Mouse (Mus musculus): ENCODE data around the gene Kcnmb3.
"Not testable (repeated sequence)": the region's sequence is repeated elsewhere in the genome, so short reads cannot be mapped to it uniquely, and the experiment has no call there.

Kcnmb3 gene

DNA sequence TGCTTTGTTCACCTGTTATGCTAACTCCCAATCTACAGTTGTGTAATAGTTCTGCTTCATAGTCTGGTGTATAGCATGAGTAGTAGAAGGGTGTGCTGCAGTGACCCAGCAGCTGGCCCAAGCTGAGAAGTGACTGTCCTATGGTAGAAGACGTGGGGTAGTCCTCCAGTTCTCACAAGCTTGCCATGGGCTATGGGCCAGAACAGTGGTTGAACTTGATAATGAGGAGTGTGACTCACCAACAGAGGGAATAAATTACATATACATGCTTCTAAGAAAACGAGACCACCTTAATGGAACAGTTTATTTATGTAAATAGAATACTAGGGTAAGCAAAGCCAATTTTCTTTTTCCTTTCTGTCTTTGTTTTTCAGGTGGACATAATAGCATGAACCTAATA, 61.6 kb downstream of the Kcnmb3 start:
- DNase-seq (ENCODE audit: low spot score): no peak

DNA sequence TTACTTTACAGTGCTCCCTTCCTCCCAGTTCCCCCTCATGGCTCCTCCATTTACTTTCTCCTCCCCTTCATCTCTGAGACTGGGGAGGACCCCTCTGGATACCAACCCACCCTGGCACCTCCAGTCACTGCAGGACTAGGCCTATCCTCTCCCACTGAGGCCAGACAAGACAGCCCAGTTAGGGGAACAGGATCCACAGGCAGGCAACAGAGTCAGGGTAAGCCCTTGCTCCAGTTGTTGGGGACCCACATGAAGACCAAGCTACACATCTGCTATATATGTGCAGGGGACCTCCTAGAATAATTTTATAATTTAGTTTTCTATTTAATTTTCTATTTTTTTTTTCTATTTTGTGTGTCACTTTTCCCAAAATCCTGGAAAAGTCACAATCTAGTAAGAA, 62.7 kb downstream of the Kcnmb3 start:
- not testable (repeated sequence) for DNase-seq (ENCODE audit: low spot score)

DNA sequence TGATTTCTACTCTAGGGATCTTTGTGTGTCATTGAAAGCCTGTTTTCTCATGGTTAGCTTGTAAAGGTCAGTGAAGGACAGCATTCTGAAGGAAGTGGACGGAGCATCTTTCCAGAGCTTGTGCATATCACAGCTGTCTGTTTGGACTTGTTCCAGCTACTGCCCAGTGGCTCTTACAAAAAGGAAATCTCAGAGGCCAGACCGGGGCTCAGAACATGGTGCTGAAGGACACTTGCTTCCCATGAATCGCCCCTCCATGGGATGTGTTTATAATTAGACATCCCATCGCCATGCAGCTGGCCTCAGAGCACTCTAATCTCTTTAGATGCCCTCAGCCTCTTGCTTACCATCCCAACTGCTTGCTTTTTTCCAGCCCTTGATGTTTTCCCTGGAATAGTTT, 63.1 kb downstream of the Kcnmb3 start:
- no peak for DNase-seq (ENCODE audit: low spot score)

DNA sequence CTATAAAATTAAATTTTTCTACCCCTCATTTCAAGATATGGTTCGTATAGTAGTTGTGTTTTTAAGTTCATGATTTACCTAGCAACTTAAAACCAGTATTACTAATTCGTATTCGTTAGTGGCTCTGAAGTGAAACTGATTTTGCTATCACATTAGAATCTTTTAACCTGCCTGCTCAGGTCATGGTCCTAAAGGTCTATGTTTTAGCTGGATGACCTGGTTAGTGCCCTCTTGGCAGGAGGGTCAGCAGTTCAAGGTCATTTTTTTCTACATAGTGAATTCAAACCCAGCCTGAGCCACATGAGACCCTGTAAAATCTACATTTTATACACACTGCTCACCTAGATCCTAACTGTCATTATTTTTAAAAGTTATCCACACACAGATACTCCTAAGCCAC, 63.7 kb downstream of the Kcnmb3 start:
- DNase-seq (ENCODE audit: low spot score): no peak

DNA sequence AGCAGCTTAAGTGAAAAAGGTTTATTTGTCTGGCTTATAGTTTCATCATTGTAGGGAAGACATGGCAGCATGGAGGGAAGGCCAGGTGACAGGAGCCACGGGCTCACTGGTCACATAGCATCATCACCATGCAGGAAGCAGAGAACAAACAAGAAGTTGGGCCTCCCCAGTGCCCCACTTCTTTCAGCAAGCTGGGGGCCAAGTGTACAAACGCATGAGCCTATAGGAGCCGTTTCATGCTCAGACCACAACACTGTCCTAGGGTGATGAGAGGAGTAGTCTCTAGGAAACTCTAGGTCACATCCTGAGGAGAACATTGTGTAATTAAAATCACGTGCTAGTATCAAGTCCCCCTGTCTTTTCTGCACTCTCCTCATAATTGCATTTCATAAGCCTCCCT, 64.3 kb downstream of the Kcnmb3 start:
- no peak for DNase-seq (ENCODE audit: low spot score)

Measured in layer of hippocampus, adult 9-10 months (tissue).